Mouse (Mus musculus): ENCODE results near the gene Gm49395. TPM values are rescaled to one million over a fixed set of nuclear protein-coding genes. Genes with fewer than 3 reads are reported as not detected.

Gene Gm49395
- total RNA-seq, 2 experiments from 2014 or later, result 2.3 to 2.6 TPM

DNA sequence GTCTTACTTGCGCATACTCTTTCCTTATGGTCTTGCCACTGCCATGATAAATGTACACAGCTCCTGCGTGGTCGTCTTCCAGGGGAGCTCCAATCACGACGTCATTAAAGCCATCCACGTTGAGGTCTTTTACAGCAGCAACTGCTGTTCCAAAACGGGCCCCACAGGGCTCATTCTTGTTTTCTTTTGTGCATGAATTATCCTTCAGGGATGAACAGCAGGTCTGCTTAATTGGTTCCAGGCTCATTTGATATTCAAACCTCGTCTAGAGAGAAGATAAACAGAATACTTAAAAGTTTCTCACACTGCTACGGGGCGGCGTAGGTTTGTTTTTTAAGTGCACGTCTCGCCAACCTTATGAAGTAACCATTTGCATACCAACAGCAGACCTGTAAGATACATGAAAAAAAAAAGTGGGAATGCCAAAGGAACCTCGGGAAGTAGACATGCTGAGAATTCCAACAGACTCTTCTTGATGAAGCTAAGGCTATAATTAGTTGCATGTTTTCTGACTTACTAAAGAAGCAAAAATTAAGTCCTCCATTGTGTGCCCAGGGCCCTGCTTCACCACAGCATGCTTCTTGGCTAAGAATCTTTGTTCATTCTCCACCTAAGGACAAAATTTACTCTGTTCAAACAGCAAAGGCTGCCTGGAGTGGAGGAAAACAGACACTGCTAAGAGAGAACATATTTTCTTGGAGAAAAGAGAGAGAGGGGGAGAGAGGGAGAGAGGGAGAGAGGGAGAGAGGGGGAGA lies 109.3 kb downstream of the Gm49395 start:
- peak in 1 of 2 experiments; percentile 6 for DNase-seq (ENCODE audit: low spot score in 2 of 2)

DNA sequence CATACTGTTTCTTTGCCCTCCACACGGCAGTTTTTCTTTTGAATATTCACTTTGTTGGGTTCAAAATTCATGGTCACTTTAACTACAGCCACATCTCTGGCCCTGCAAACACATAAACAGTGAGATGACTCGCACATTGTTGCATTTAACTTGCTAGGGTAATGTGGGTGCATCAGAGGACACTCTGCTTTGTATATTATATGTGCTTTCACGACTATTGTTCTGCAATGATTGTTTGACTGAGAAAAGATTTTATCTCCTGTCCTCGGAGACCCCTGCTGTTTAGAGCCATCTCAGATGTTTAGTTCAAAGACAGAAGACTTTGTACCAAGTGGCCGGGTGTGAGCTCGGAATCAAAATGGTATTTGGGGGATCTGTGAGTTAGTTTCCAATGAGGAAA lies 114.1 kb downstream of the Gm49395 start:
- no peak for DNase-seq (ENCODE audit: low spot score in 2 of 2)

DNA sequence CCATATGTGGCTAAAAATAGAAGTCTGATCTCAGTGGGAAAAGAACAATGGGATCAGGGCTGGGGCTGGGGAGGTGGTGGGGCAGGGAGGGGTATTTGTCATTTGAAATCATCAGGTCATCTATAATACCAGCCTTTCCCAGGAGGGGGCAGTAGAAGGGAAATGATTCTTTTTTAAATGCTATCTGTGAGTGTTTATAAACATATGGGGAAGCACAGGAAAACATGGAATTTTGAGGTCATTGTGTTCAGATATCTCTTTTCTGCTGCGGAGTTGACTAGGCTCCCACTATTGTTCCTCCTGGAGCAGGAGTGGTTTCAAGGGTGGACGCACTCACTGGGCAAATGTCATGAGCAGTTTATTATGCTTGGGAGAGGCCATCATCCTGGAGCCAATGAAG lies 114.6 kb downstream of the Gm49395 start:
- peak in 1 of 2 experiments; percentile 21 for DNase-seq (ENCODE audit: low spot score in 2 of 2)

Other genes starting within 250 kb of the Gm49395 start
- under 1 TPM; 0.10 to 0.56 TPM for gene Itga2, start 169.8 kb downstream of the Gm49395 start, total RNA-seq (2021)
- 10 to 100 TPM; 20.3 to 23.3 TPM for gene Pelo, start 11.7 kb downstream of the Gm49395 start, total RNA-seq (2021)
- gene Itga1, start within 50 bp of the Gm49395 start, total RNA-seq (2021), result 1 to 10 TPM; 4.2 to 4.4 TPM

Data from layer of hippocampus, adult 18-20 months (tissue).